Mouse (Mus musculus) midbrain, embryonic 12.5 days (tissue): ENCODE measurements around the gene Krtap19-4. TPM values are rescaled to one million over a fixed set of nuclear protein-coding genes. Genes with fewer than 3 reads are reported as not detected.

ENCODE experiments used
- polyA plus RNA-seq: library from polyadenylated mRNA; unstranded; fragments of >200 nt; fragmentation: Nextera tagmentation; extraction: Ambion mirVana; gene quantifications from 2 replicates; pipeline ENCODE4 v1.2.1, GENCODE M21; 2016

Gene Krtap19-4
- polyA plus RNA-seq, 1 experiment from 2014 or later = not detected

Other genes with a start within 250 kb of the Krtap19-4 start
- not detected in 2 replicates for gene Krtap26-1, start 237.3 kb downstream of the Krtap19-4 start, polyA plus RNA-seq
- not detected in 2 replicates for gene Krtap27-1, start 213.4 kb downstream of the Krtap19-4 start, polyA plus RNA-seq
- gene 2310061N02Rik, start 177.1 kb downstream of the Krtap19-4 start, polyA plus RNA-seq = not detected in 2 replicates
- gene Krtap13-1, start 156.2 kb downstream of the Krtap19-4 start, polyA plus RNA-seq = not detected in 2 replicates
- not detected in 2 replicates for gene Krtap13, start 133.5 kb downstream of the Krtap19-4 start, polyA plus RNA-seq
- gene 2310034C09Rik, start 126.2 kb downstream of the Krtap19-4 start, polyA plus RNA-seq = not detected in 2 replicates
- not detected in 2 replicates for gene 2310057N15Rik, start 110.9 kb downstream of the Krtap19-4 start, polyA plus RNA-seq
- not detected in 2 replicates for gene Gm5965, start 107.2 kb downstream of the Krtap19-4 start, polyA plus RNA-seq
- gene Gm20741, start 72.9 kb downstream of the Krtap19-4 start, polyA plus RNA-seq = not detected in 2 replicates
- not detected in 2 replicates for gene Krtap15, start 64.9 kb downstream of the Krtap19-4 start, polyA plus RNA-seq
- not detected in 2 replicates for gene Krtap14, start 58.9 kb downstream of the Krtap19-4 start, polyA plus RNA-seq
- gene Krtap19-1, start 15.7 kb downstream of the Krtap19-4 start, polyA plus RNA-seq = not detected in 2 replicates
- not detected in 2 replicates for gene Krtap19-2, start 10.8 kb downstream of the Krtap19-4 start, polyA plus RNA-seq
- gene Krtap19-3, start 7.1 kb downstream of the Krtap19-4 start, polyA plus RNA-seq = not detected in 2 replicates
- gene Krtap19-5, start 11.4 kb upstream of the Krtap19-4 start, polyA plus RNA-seq = not detected in 2 replicates
- not detected in 2 replicates for gene Krtap19-9b, start 47.2 kb upstream of the Krtap19-4 start, polyA plus RNA-seq
- not detected in 2 replicates for gene Krtap16-3, start 77.8 kb upstream of the Krtap19-4 start, polyA plus RNA-seq
- not detected in 2 replicates for gene Krtap22-2, start 125.7 kb upstream of the Krtap19-4 start, polyA plus RNA-seq
- not detected in 2 replicates for gene Gm10229, start 130.2 kb upstream of the Krtap19-4 start, polyA plus RNA-seq
- gene Krtap6-1, start 146.6 kb upstream of the Krtap19-4 start, polyA plus RNA-seq = not detected in 2 replicates
- gene Gm10228, start 156.4 kb upstream of the Krtap19-4 start, polyA plus RNA-seq = not detected in 2 replicates
- gene Krtap6-5, start 162.8 kb upstream of the Krtap19-4 start, polyA plus RNA-seq = not detected in 2 replicates
- not detected in 2 replicates for gene 1110025L11Rik, start 178.9 kb upstream of the Krtap19-4 start, polyA plus RNA-seq
- not detected in 2 replicates for gene Krtap6-3, start 198.9 kb upstream of the Krtap19-4 start, polyA plus RNA-seq